Mouse (Mus musculus) heart, postnatal 4 days (tissue): Measurements from ENCODE around the gene Nr2f1. TPM values are rescaled to one million over a fixed set of nuclear protein-coding genes. Genes with fewer than 3 reads are reported as not detected.
A peak's percentile ranks its signal among the peaks of the same experiment; 100 is the strongest.
"Not testable (repeated sequence)": the region's sequence is repeated elsewhere in the genome, so short reads cannot be mapped to it uniquely, and the experiment has no call there.

Experiments
- DNase-seq: peaks from one replicate; pipeline ENCODE4 v3.0.0; 2021
- total RNA-seq, 2 experiments: library from RNA; stranded (reverse); gene quantifications; 2 replicates each; pipeline ENCODE4 v1.2.3; 2021

Gene Nr2f1
- total RNA-seq: 1 to 10 TPM; 4.6 to 4.8 TPM

GRCm38 (mm10) chr13:78199642-78200160 is at the start of gene Nr2f1:
Gene Nr2f1 (minus strand): TSS chr13:78199757.
- DNase-seq: no peak

- DNase-seq: no peak
These were observed 22.1 kb upstream of the Nr2f1 start for GRCm38 (mm10) chr13:78221680-78222079.

DNA sequence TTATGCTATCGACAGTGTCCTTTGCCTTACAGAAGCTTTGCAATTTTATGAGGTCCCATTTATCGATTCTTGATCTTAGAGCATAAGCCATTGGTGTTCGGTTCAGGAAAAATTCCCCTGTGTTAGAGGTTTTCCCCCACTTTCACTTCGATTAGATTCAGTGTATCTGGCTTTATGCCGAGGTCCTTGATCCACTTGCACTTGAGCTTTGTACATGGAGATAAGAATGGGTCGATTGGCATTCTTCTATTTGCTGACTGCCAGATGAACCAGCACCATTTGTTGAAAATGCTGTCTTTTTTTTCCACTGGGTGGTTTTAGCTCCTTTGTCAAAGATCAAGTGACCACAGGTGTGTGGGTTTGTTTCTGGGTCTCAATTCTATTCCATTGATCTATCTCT is 20.7 kb upstream of the Nr2f1 start:
- DNase-seq: not testable (repeated sequence)

DNA sequence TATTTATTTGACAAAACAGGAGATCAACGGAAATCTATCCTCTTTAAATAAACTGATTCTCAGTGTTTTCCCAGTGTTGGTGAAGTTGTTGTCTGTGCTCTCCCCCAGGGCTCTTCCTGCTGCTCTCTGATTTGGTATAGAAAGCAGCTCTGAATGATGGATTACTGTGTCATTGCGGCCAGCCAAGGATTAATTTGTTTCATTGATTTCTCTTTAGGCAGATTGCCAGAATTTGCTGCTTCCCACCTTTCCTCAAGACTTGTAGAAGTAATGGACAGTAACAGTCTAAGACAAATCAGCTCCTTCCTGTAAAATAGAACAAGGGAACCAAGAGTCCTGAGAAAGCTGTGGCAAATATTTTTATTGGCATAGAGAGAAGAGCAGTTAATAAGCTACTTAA is 15.7 kb upstream of the Nr2f1 start:
- DNase-seq: no peak

GRCm38 (mm10) chr13:78213155-78213554 is 13.6 kb upstream of the Nr2f1 start:
- DNase-seq: no peak

GRCm38 (mm10) chr13:78212111-78212510 is 12.6 kb upstream of the Nr2f1 start:
- no peak for DNase-seq

DNA sequence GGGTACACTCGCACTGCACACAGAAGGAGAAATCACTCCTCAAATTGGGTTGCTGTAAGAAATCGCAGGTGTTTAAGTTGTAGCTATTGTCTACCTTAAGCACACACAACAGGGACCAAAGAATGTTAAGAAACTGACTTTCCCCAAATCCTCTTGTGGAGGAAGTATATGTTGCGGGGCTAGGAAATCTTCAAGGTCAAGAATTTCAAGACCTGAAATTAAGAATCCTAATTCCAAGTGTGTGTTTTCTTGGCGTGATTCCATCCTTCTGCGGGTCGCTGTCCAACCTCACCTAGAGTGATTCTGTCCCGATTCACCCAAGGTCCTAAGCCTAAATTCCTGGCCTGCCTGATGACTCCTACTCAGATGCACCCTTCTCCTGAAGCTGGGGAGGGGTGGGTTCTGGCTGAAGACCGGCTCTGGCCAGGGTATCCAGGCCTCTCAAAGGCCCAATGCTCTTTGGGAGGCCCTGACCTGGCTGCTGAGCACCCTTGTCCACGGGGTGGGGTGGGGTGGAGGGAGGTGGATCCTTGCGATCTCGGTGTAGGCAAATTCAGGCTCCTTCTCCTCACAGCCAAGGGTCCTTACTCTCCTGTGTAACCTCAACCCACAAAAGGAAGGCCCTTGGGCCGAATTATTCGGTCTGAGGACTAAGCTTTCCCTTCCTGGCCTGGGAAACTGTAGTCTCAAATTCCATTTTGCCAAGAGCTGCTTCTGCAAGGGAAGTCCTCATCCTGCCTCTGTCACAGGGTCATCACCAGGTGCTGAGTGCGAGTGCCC is 11.9 kb upstream of the Nr2f1 start:
- no peak for DNase-seq

DNA sequence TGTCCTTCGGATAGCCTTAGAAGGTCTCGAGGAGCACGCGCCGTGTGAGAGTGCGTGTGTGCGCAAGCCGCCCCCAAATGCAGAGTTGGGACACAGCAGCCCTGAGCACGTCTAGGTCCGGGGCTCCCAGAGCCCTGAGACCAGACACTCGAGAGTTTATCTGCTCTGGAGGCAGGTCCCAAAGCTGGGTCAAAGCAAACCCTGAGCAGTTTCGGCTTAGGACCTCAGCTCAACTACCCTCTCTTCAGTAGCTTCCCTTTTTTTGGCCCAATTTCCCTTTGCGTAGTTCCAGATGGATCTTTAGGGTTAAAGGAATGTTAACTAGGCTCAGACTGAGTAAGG is 11.2 kb upstream of the Nr2f1 start:
- DNase-seq: no peak

DNA sequence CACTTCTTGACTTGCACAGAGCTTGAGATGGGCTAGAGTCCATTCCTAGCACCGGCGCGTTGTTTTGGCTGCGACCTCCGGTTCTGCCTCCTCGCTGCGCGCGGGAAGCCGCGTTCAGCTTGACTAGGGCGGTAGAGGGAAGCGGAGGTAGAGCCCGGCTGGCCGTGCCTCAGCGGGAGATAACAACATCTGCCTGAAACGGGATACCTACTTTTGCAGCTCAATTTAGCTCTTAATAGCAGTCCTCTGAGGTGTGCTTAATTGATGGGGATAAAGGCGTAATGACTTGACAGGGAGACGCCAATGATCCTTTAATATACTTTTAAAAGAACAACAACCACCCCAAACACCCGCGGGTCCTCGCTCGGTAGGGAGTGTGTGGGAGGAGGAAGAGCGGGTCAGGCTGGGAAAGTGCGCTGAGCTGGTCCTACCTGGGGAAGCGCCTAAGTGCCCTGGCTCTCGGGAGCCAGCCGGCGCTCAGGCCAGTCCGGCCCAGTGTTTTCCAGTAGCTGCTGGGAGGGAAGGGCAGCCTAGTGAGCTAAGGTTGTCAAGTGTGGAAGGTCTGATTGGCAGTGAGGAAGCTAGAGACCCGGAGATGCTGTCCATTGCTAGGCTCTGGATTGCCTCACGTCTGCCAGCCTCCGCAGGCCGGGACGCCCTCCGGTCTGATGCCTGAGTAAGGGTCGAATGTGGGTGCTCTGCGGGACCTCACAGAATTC is 10.6 kb upstream of the Nr2f1 start:
- DNase-seq: peak; percentile 29

DNA sequence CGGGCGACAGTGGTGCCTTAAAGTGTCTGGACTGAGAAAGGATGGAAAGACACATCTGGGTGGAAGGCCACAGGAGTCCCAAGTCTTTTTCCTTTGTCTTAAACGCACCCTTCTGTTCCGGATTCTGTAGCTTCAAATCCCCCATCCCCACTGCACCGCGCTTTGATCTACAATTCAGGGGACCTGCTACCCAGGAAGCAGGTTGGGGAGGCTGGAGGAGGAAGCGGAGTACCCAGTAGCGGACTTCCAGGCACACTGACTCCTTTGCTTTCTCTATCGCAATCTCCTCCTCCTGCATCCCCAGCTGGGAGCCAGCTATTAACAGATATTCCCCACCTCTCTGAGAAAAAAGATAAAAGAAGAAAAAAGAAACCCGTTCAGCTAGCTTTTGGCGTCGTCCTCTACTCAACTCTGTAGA is 10.1 kb upstream of the Nr2f1 start:
- DNase-seq: no peak

GRCm38 (mm10) chr13:78208689-78209410 is 9.3 kb upstream of the Nr2f1 start:
- no peak for DNase-seq

- no peak for DNase-seq
These were observed 8.5 kb upstream of the Nr2f1 start for GRCm38 (mm10) chr13:78207796-78208645.

DNA sequence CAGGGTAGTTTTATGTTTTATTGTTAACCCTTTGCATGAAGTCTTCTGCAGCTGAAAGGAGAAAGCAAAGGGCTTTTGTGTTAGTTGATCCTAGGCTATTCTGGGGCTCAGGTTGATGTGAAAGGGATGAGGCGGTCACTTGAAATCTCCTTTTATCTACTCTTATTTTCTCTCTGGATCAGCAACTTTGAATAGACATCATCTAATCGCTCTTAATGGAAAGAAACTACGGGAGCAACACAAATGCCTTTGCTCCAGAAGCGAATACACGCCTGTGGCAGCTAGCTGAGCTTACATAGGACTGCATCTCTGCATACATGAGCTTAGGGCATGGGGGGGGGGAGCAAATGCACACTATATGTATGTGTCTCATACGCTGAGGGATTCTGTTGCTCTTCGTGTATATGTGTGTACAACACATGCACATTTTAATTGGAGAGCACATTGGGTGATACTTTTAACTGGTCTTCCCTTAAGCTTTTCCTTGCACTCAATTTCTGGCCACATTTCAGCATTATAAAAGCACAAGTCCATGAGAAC is 7.4 kb upstream of the Nr2f1 start:
- DNase-seq: no peak

DNA sequence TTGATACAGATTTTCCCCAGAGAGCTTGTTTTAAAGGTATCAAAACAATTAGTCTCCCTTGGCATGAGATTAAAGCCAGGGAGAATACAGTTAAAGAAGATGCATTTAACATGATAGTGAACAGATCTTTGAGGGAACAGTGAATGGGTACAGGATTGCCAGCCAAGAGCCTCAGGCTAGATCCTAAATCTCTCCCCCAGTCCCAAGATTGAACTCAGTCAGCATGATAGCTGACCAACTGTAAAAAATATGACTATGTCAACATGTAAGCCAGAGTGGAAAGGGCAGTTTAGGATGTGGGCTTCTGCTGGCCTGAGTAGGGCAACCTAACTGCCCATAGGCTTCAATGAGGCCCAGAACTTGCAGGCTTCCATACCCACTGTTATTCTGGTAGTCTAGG is 5.9 kb upstream of the Nr2f1 start:
- DNase-seq: no peak

DNA sequence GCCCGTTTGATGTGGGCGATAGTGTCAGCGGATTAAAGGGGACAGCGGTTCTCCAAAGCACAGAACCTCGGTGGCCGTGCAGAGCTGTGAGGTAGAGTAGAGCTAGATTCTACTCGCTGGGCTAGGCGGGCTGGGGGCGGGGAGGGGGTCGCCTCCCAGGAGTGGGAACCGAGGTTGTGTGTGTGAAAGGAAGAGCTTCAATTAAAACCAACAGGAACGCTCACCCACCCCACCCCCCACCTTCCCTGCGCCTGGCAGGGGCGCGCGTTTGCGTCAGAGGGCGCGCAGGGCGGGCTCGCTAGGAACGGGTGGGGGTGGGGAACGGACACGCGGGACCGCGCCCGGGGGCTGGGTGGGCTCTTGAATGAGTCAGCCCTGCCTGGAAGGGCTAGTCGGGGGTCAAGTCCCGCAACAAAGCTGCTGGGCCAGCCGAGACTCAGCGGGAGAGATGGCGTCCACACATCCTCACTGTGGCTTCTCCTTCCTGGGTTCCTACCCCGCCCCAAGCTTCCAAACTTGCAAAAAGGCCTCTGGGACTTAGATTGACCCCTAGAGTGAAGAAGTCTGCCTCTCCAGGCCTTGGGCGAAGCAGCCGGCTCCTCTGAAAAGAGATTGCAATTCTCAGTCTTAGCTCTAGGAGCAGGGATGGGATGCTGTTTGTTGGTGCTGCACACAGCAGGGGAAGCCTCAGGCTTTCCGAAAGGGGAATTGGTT is 3.9 kb upstream of the Nr2f1 start:
- DNase-seq: peak; percentile 32

DNA sequence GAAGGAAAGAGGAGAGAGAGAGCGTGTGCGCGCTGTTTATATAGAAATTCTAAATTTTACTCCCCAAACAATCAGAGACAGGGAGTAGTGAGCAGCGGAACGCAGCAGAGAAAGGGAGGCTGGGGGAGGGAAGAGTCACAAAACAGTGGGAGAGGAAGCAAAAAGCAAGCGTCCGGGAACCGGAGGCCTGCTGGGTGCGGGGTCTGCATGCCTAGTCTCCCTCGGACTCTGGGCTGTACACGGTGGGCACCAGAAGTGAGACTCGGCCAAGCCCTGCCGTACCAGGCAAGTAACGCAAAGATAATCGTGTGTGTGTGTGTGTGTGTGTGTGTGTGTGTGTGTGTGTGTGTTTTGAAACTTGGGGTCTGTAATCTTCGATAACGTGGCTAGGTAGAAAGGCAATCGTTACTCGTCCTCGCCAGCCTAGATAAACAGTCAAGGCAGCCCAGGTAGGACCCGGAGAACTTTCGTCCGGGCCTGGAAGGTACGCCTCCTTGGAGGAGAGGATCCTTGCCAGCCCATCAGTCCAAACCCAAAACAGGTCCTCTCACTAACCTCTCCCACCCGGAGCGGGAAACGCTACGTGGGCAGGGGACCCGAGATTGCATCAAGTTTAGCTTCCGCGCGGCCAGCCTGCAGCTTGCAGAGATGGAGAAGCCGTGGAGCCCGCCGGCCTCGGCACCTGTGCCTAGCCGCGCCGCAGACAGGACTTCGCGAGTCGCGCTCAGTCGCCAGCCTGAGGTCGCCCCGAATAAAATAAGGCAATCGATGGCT is 3.2 kb upstream of the Nr2f1 start:
- peak; percentile 23 for DNase-seq

DNA sequence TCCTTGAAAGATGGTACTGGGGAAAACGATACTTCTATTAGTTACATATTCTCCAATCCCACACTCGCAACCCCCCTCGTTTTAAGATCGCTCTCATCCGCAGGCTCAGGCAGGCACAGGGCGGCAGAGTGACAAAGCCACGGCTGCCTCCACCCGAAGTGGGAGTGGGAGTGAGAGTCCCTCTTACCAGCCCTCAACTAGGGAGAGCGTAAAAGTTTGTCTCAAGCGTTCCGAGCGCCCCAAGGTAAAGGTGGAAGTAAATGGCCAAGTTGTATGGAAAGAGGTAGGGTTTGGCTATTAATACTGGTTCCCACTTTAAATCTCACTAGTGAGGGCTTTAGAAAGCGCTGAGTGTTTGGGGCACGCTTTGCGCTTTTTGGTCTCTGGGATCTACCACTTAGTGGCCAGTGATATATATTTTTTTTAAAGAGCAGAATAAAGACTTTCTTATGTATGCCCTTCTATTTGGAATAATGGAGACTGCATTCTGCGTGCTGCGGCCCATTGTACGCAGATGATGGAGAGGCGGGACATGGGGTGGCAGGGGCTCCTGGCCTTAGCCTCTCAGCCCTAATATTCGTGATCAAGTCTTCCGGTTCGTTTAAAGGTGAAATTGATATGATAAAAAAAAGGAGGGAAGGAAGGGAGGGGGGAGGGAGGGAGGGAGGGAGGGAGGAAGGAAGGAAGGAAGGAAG is 2.5 kb upstream of the Nr2f1 start:
- peak; percentile 13 for DNase-seq

- DNase-seq: peak; percentile 87
These were observed 1.7 kb upstream of the Nr2f1 start for GRCm38 (mm10) chr13:78200991-78201870.

GRCm38 (mm10) chr13:78200407-78200806 is 850 bp upstream of the Nr2f1 start:
- DNase-seq: peak; percentile 12
